Mouse (Mus musculus) neural tube, embryonic 11.5 days (tissue): ENCODE measurements at regions not wholly inside any gene's neighbourhood (a gene's known extent, or its start where the extent isn't known, plus 50 kb on each side); places are given as distances from the start of the nearest gene placed in this dataset.
"Not testable (repeated sequence)": the region's sequence is repeated elsewhere in the genome, so short reads cannot be mapped to it uniquely, and the experiment has no call there.

ENCODE experiments used
- ATAC-seq: fragments of 200-750 bp; cut with Nextera tagmentation; 2 replicates; pipeline ENCODE4 v1.8.0; 2017; ENCODE audit warnings: moderate number of reproducible peaks, mild to moderate bottlenecking, moderate TSS enrichment, moderate library complexity; ENCODE audit not compliant: insufficient read depth, low FRiP score, low TSS enrichment
- DNase-seq: peaks from one replicate; pipeline ENCODE4 v3.0.0-alpha.2; 2015; ENCODE audit warnings: low spot score
- H3K27ac ChIP-seq: fragments of 300-500 bp; sonication (generic); 2 replicates; pipeline ENCODE4 v1.5.1; 2014; ENCODE audit warnings: low read depth, mild to moderate bottlenecking, low read length
- H3K27me3 ChIP-seq: fragments of 300-500 bp; sonication (generic); 2 replicates; pipeline ENCODE4 v1.6.1; 2014; ENCODE audit warnings: mild to moderate bottlenecking, low read length, mixed read lengths; ENCODE audit not compliant: control insufficient read depth, insufficient read depth
- H3K36me3 ChIP-seq: fragments of 300-500 bp; sonication (generic); 2 replicates; pipeline ENCODE4 v1.6.1; 2014; ENCODE audit warnings: mild to moderate bottlenecking, low read length, moderate library complexity, mixed read lengths; ENCODE audit not compliant: control insufficient read depth, insufficient read depth
- H3K4me1 ChIP-seq: fragments of 300-500 bp; sonication (generic); 2 replicates; pipeline ENCODE4 v1.6.1; 2014; ENCODE audit warnings: low read length, mixed read lengths; ENCODE audit not compliant: control insufficient read depth, insufficient read depth
- H3K4me2 ChIP-seq: fragments of 300-500 bp; sonication (generic); 2 replicates; pipeline ENCODE4 v1.6.1; 2014; ENCODE audit warnings: low read depth, mild to moderate bottlenecking, moderate library complexity
- H3K4me3 ChIP-seq: fragments of 300-500 bp; sonication (generic); 2 replicates; pipeline ENCODE4 v1.5.1; 2014; ENCODE audit warnings: low read depth, low read length
- H3K9ac ChIP-seq: fragments of 300-500 bp; sonication (generic); 2 replicates; pipeline ENCODE4 v1.6.1; 2014; ENCODE audit warnings: mild to moderate bottlenecking, low read length
- H3K9me3 ChIP-seq: fragments of 300-500 bp; sonication (generic); 2 replicates; pipeline ENCODE4 v1.6.1; 2016; ENCODE audit warnings: low read length; ENCODE audit not compliant: control insufficient read depth
- WGBS: fragments of 180-500 bp; shearing (Covaris S2); extraction: QIAGEN DNeasy Blood & Tissue Kit; methylation state at CpG from one replicate; pipeline ENCODE4 v1.1.7; 2014; 5-methylcytosine and 5-hydroxymethylcytosine counted together

DNA sequence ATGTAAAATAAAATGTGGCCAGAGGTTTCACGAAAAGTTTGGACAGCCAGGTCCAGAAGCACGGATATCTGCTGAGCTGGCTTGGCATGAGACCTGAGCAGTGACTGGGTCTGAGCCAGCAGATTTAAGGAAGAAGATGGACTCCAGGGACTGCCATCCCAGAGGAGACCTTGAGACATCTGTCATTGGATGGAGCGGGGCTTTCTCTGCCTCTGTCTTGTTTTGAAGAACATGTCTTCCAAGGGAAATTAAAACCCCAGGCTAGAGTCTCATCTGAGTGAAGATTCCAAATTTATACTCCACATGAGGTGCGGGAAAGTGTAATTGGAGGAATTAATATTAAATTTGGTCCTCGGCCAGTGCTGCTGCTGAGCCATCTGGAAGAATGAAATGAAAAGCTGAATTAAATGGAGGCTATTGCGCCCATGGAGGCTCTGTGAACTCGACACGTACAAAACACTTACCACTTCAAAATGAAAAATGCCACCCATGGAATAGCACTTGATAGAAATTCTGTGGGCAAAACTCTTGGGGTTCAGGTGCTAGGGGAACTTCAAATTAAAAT is 129.8 kb upstream of the Adcy2 start:
- WGBS = 91% methylated on average over 8 of the region's 8 CpGs

GRCm38 (mm10) chr13:69127522-69127921 is 128.2 kb upstream of the Adcy2 start:
- ATAC-seq (no peak), DNase-seq (no peak)
- Histone ChIP-seq H3K4me1 (no peaks in the 10 kb centered on the region), H3K4me3 (no peak overlapping the region), H3K27me3 (no peaks in the 10 kb centered on the region), H3K4me2 (no peak overlapping the region), H3K36me3 (no peaks in the 10 kb centered on the region), H3K9me3 (no peaks in the 10 kb centered on the region), H3K27ac (no peak overlapping the region), H3K9ac (no peak overlapping the region)
- 91% methylated on average over 3 of the region's 3 CpGs for WGBS

More for the DNA sequence above, 129.8 kb upstream of the Adcy2 start:
- no peak overlapping the region for H3K27ac ChIP-seq
- ATAC-seq (no peak), DNase-seq (no peak)
- no peak overlapping the region for H3K4me3 ChIP-seq
- H3K4me1 ChIP-seq = no peaks in the 10 kb centered on the region
- no peaks in the 10 kb centered on the region for H3K9me3 ChIP-seq
- H3K4me2 ChIP-seq = no peak overlapping the region
- no peaks in the 10 kb centered on the region for H3K36me3 ChIP-seq
- no peaks in the 10 kb centered on the region for H3K27me3 ChIP-seq
- no peak overlapping the region for H3K9ac ChIP-seq

DNA sequence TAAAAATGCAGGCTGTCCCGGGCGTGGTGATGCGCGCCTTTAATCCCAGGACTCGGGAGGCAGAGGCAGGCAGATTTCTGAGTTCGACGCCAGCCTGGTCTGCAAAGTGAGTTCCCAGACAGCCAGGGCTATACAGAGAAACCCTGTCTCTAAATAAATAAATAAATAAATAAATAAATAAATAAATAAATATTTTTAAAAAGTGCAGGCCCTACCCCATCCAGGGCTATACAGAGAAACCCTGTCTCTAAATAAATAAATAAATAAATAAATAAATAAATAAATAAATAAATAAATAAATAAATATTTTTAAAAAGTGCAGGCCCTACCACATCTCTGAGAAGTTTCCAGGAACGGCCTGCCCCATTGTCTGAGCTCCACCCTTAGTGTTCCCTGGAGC is 119.4 kb upstream of the Adcy2 start:
- 96% methylated on average over 8 of the region's 8 CpGs for WGBS
- not testable (repeated sequence) for H3K27me3 ChIP-seq, DNase-seq, H3K27ac ChIP-seq, ATAC-seq, H3K36me3 ChIP-seq, H3K4me3 ChIP-seq, H3K9ac ChIP-seq, H3K4me1 ChIP-seq, H3K4me2 ChIP-seq, H3K9me3 ChIP-seq

DNA sequence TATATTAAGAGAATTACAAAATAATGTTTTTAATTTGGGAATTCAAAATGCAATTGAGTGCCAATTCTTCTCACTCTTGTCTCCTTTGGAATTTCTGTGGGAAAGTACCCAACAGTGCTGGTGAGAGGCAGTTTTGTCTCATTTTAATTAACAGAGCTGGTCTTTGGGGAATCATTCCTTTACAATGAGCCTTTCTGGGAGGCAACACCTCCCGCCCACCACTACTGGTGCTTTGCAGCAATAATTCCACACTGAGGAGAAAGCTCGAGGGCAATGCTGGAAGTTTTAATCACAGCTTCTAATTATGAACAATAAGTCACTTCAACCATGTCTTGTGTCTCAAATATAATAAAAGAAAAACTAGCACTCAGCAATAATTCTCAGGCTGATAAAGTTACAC is 109.8 kb upstream of the Adcy2 start:
- no peaks in the 10 kb centered on the region for H3K27me3 ChIP-seq
- H3K27ac ChIP-seq = no peak overlapping the region
- DNase-seq = no peak
- H3K4me1 ChIP-seq = no peaks in the 10 kb centered on the region
- WGBS = 84% methylated on average over 2 of the region's 2 CpGs
- no peaks in the 10 kb centered on the region for H3K9me3 ChIP-seq
- no peaks in the 10 kb centered on the region for H3K36me3 ChIP-seq
- no peak for ATAC-seq
- H3K4me3 ChIP-seq = no peak overlapping the region
- H3K9ac ChIP-seq = no peak overlapping the region
- no peak overlapping the region for H3K4me2 ChIP-seq

- Histone ChIP-seq H3K36me3 (no peaks in the 10 kb centered on the region), H3K4me1 (no peaks in the 10 kb centered on the region), H3K27me3 (no peaks in the 10 kb centered on the region), H3K9ac (no peak overlapping the region), H3K9me3 (no peaks in the 10 kb centered on the region), H3K4me3 (no peak overlapping the region), H3K4me2 (no peak overlapping the region), H3K27ac (no peak overlapping the region)
- ATAC-seq = peak; percentile 71; the same call in 1 of the 2 replicates
- 58% methylated on average over 1 of the region's 1 CpGs for WGBS
- DNase-seq = peak; percentile 53
These were observed 87.3 kb upstream of the Adcy2 start for GRCm38 (mm10) chr13:69086613-69087012.

DNA sequence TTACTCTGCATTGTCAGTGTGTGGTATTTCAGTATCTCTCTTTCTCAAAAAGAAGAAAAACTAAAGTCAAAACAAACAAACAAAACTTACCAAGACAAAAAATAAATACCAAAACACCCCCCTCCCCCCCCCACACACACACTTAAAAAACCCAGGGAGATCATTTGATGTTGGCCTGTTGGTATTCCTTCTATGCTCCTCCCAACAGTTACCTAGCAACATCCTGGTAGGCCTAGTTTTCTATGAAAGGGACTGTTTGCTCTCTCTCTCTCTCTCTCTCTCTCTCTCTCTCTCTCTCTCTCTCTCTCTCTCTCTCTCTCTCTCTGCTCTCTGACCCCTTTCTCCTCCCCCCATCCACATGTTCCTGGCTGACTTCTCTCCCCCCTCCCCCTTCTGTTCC is 71.0 kb upstream of the Adcy2 start:
- H3K4me2 ChIP-seq = no peak overlapping the region
- H3K27ac ChIP-seq = no peak overlapping the region
- ATAC-seq = no peak
- DNase-seq = no peak
- no peaks in the 10 kb centered on the region for H3K9me3 ChIP-seq
- no peak overlapping the region for H3K9ac ChIP-seq
- H3K4me3 ChIP-seq = no peak overlapping the region
- no peaks in the 10 kb centered on the region for H3K36me3 ChIP-seq
- no peaks in the 10 kb centered on the region for H3K4me1 ChIP-seq
- H3K27me3 ChIP-seq = no peaks in the 10 kb centered on the region

DNA sequence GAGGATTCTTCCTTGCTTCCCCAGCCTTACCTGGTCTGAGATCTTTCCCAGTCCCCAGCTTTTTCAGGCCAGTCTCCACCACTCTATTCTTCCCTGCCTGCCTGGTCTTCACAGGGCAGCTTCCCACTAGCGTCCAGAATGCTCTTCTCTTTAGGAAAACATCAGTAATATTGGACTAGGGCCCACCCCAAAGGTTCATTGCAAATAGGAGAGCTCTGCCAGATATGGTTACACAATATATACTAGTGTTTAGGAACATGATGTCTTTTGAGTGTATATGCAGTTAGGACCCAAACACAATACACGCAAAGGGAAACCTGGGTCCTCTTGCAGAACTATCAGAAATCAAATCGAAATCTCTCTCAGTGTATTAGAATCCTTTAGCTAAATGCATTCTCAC is 70.5 kb upstream of the Adcy2 start:
- Histone ChIP-seq H3K36me3 (no peaks in the 10 kb centered on the region), H3K4me3 (no peak overlapping the region), H3K4me2 (no peak overlapping the region), H3K4me1 (no peaks in the 10 kb centered on the region), H3K27me3 (no peaks in the 10 kb centered on the region), H3K27ac (no peak overlapping the region), H3K9me3 (no peaks in the 10 kb centered on the region), H3K9ac (no peak overlapping the region)
- 85% methylated on average over 3 of the region's 3 CpGs for WGBS
- DNase-seq (no peak), ATAC-seq (no peak)

- H3K9ac ChIP-seq = no peak overlapping the region
- no peak for ATAC-seq
These were observed 67.3 kb upstream of the Adcy2 start for GRCm38 (mm10) chr13:69066636-69067035.

DNA sequence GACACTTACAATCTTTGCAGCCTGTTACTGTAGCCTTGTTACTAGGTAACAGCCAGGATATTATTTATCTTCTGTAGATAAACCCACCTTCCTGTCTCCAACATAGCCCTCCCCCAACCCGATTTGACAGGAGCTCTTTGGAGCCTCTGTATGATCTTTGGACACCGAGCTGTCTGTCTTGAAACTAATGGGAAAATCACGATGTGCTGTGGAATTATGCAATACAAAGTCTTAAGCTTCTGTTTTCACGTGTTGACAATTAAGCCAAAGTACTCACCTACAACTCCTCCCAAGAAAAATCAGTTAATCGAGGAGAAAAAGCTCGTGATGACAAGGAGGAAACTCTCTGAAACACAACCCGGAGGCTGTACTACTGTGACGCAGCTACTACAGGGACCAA is 65.9 kb upstream of the Adcy2 start:
- DNase-seq = no peak
- no peaks in the 10 kb centered on the region for H3K4me1 ChIP-seq
- WGBS = 85% methylated on average over 8 of the region's 8 CpGs

More at GRCm38 (mm10) chr13:69066636-69067035, 67.3 kb upstream of the Adcy2 start:
- Histone ChIP-seq H3K4me2 (no peak overlapping the region), H3K27me3 (no peaks in the 10 kb centered on the region), H3K27ac (no peak overlapping the region), H3K4me3 (no peak overlapping the region), H3K36me3 (no peaks in the 10 kb centered on the region), H3K4me1 (no peaks in the 10 kb centered on the region), H3K9me3 (no peaks in the 10 kb centered on the region)
- DNase-seq = no peak
- 88% methylated on average over 2 of the region's 2 CpGs for WGBS

More for the DNA sequence above, 65.9 kb upstream of the Adcy2 start:
- H3K9me3 ChIP-seq = no peaks in the 10 kb centered on the region
- no peak for ATAC-seq
- no peaks in the 10 kb centered on the region for H3K36me3 ChIP-seq
- no peak overlapping the region for H3K27ac ChIP-seq
- H3K27me3 ChIP-seq = no peaks in the 10 kb centered on the region
- no peak overlapping the region for H3K4me3 ChIP-seq
- no peak overlapping the region for H3K4me2 ChIP-seq
- H3K9ac ChIP-seq = no peak overlapping the region
